Mouse (Mus musculus): ENCODE measurements around the gene Olfr93.
"Not testable (repeated sequence)": the region's sequence is repeated elsewhere in the genome, so short reads cannot be mapped to it uniquely, and the experiment has no call there.

Olfr93 gene

DNA sequence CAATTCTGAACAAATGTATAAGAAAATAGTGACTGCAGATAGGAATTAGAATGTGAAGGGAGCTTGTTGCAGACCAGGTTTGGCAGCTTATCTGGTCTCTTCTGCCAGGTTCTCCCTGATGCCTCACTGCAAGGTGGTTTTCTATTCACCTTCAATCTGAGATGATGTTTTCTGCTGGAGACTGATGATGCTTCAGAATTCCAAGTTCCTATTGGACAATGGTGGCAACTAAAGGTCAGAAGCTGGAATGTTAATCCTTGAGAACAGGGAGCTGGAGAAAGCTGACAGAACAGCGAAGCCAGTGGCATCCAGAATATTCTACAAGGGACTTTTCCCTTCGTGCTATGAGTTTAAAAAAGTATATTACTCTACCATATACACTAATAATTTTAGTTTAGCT lies 29.4 kb upstream of the Olfr93 start:
- Histone ChIP-seq H3K36me3 (ENCODE audit: insufficient read depth, low read length) (no peaks in the 10 kb centered on the region), H3K4me3 (replicated peaks; ENCODE audit: low read length) (no peak overlapping the region), H3K27me3 (ENCODE audit: insufficient read depth, low read length) (peaks cover 10% of the 10 kb centered on the region), H3K9me3 (ENCODE audit: low read length) (no peaks in the 10 kb centered on the region), H3K4me1 (replicated peaks; ENCODE audit: low read depth, low read length) (no peaks in the 10 kb centered on the region)
- TF ChIP-seq NANOG (IDR thresholded peaks at IDR 0.05; ENCODE audit: borderline replicate concordance, low read length) (no peak), CTCF (conservative IDR thresholded peaks at IDR 0.05; ENCODE audit: low read length) (no peak), POU5F1 (IDR thresholded peaks at IDR 0.05; ENCODE audit: borderline replicate concordance, low read length) (no peak)

DNA sequence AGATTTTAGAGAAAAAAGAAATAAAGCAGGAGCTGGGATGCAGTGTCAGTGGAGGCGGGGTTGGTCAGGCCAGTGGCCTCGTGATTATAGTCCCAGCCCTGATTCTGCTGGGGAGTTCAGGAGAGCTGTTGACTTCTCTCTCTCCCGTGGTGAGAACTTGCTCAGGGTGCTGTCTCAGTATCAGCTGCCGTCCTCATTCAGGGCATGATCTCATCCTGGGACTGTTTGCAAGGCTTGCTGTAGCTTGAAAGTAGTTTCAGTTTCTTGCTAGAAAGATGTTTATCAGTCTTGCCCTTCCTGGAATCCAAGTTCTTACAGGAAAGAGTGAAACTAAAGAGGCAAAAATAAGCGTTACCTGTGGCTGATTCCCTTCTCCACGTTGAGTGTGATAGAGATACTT lies 24.2 kb upstream of the Olfr93 start:
- Histone ChIP-seq H3K4me3 (replicated peaks; ENCODE audit: low read length) (no peak overlapping the region), H3K9me3 (ENCODE audit: low read length) (no peaks in the 10 kb centered on the region), H3K36me3 (ENCODE audit: insufficient read depth, low read length) (no peaks in the 10 kb centered on the region), H3K4me1 (replicated peaks; ENCODE audit: low read depth, low read length) (no peaks in the 10 kb centered on the region), H3K27me3 (ENCODE audit: insufficient read depth, low read length) (no peaks in the 10 kb centered on the region)
- no peak for TF ChIP-seq POU5F1 (IDR thresholded peaks at IDR 0.05; ENCODE audit: borderline replicate concordance, low read length)
- TF ChIP-seq CTCF (conservative IDR thresholded peaks at IDR 0.05; ENCODE audit: low read length) = no peak
- no peak for TF ChIP-seq NANOG (IDR thresholded peaks at IDR 0.05; ENCODE audit: borderline replicate concordance, low read length)

DNA sequence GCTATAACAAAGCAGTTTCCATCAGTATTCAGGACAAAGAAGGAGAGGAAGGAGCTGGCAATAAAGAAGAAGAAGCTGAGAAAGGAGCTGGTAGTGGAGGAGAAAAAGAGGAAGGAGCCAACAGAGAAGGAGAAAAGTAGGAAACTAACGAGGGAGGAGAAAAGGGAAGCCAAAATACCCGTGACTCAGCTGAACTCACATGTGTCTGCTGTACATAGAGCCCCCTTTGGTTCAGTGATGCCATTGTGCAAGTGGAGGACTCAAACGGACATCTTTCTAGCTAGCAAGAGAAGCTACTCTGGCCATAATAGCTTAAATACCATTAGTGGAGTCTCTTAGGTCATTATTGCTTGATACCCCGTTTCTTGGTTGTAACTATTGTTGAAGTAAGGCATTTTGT lies 29.9 kb downstream of the Olfr93 start:
- H3K9me3 ChIP-seq (ENCODE audit: low read length); H3K4me1 ChIP-seq (replicated peaks; ENCODE audit: low read depth, low read length); H3K4me3 ChIP-seq (replicated peaks; ENCODE audit: low read length); H3K36me3 ChIP-seq (ENCODE audit: insufficient read depth, low read length); H3K27me3 ChIP-seq (ENCODE audit: insufficient read depth, low read length): not testable (repeated sequence)

DNA sequence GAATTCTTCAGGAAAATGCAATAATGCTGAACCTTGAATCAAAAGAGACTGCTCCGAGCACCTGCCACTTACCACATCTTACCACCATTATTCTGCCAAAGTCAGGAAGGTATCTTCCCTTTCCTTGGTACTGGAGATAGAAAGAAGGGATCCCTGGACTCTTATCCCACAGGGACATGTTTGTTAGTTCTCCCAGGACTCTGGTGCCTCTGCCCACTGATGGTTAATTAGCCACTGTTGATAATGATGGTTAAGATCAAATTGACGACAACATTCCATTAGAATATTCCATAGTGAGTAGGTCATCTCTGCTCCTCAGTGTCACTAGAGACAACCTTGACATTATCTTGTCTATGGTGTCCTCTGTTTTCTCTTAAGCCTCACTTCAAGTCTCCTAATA lies 41.3 kb downstream of the Olfr93 start, which contains the start of gene Olfr92:
TSS of gene Olfr92 (minus strand) at position 101 of the 400 bp plus-strand sequence.
- no peak within 1 kb of the TSS for H3K4me3 ChIP-seq (replicated peaks; ENCODE audit: low read length)
- no peaks in the 10 kb centered on the region for H3K36me3 ChIP-seq (ENCODE audit: insufficient read depth, low read length)
- no peaks in the 10 kb centered on the region for H3K9me3 ChIP-seq (ENCODE audit: low read length)
- TF ChIP-seq POU5F1 (IDR thresholded peaks at IDR 0.05; ENCODE audit: borderline replicate concordance, low read length) (no peak), NANOG (IDR thresholded peaks at IDR 0.05; ENCODE audit: borderline replicate concordance, low read length) (no peak), CTCF (conservative IDR thresholded peaks at IDR 0.05; ENCODE audit: low read length) (no peak)
- no peaks in the 10 kb centered on the region for H3K4me1 ChIP-seq (replicated peaks; ENCODE audit: low read depth, low read length)
- no peaks in the 10 kb centered on the region for H3K27me3 ChIP-seq (ENCODE audit: insufficient read depth, low read length)

DNA sequence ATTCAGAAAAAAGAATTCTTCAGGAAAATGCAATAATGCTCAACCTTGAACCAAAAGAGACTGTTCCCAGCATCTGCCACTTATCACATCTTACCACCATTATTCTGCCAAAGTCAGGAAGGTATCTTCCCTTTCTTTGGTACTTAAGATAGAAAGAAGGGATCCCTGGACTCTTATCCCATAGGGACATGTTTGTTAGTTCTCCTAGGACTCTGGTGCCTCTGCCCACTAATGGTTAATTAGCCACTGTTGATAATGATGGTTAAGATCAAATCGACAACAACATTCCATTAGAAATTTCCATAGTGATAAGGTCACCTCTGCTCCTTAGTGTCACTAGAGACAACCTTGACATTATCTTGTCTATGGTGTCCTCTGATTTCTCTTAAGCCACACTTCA lies 63.1 kb downstream of the Olfr93 start, which contains the start of gene Olfr91:
TSS of gene Olfr91 (minus strand) at position 101 of the 400 bp plus-strand sequence.
- no peaks in the 10 kb centered on the region for H3K36me3 ChIP-seq (ENCODE audit: insufficient read depth, low read length)
- no peak within 1 kb of the TSS for H3K4me3 ChIP-seq (replicated peaks; ENCODE audit: low read length)
- H3K9me3 ChIP-seq (ENCODE audit: low read length) = no peaks in the 10 kb centered on the region
- TF ChIP-seq POU5F1 (IDR thresholded peaks at IDR 0.05; ENCODE audit: borderline replicate concordance, low read length) (no peak), NANOG (IDR thresholded peaks at IDR 0.05; ENCODE audit: borderline replicate concordance, low read length) (no peak), CTCF (conservative IDR thresholded peaks at IDR 0.05; ENCODE audit: low read length) (no peak)
- no peaks in the 10 kb centered on the region for H3K4me1 ChIP-seq (replicated peaks; ENCODE audit: low read depth, low read length)
- H3K27me3 ChIP-seq (ENCODE audit: insufficient read depth, low read length) = peaks cover 2% of the 10 kb centered on the region; the same call in 1 of the 2 replicates

DNA sequence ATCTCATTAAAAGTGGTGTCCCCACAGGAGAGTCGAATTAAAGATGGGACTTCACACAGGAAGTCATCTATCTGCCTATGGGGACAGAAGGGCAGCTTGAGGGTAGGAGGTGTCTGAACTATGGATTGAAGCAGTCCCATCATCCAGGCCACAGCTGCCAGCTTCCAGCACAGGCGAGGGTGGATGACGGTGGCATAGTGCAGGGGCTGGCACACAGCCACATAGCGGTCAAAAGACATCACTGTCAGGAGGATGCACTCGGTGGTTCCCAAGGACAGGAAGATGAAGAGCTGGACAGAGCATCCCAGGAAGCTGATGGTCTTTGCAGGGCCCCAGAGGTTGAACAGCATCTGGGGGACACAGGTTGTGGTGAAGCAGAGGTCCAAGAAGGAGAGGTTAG lies 68.0 kb downstream of the Olfr93 start:
- Histone ChIP-seq H3K4me3 (replicated peaks; ENCODE audit: low read length) (no peak overlapping the region), H3K4me1 (replicated peaks; ENCODE audit: low read depth, low read length) (no peaks in the 10 kb centered on the region), H3K9me3 (ENCODE audit: low read length) (no peaks in the 10 kb centered on the region), H3K27me3 (ENCODE audit: insufficient read depth, low read length) (peaks cover 6% of the 10 kb centered on the region; the same call in 1 of the 2 replicates), H3K36me3 (ENCODE audit: insufficient read depth, low read length) (no peaks in the 10 kb centered on the region)
- TF ChIP-seq CTCF (conservative IDR thresholded peaks at IDR 0.05; ENCODE audit: low read length) (no peak), POU5F1 (IDR thresholded peaks at IDR 0.05; ENCODE audit: borderline replicate concordance, low read length) (no peak), NANOG (IDR thresholded peaks at IDR 0.05; ENCODE audit: borderline replicate concordance, low read length) (no peak)

DNA sequence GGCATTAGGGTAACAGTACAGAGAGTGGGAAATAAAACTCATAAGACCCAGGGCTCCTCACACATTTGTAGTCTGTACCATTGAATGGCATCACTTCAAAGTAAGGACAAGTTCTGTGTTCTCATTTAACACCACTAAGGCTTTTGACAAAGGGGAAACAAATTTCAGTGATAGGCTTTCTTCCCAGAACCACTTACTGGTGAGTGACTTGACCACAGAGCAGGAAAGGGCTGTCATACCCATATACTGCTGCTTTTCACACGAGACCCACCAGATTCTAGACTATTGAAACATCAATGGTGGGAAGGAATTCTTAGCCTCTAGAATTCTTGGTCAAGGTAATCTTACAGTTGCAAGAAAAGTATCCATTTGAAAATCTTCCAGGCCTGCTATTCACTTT lies 69.1 kb downstream of the Olfr93 start:
- H3K27me3 ChIP-seq (ENCODE audit: insufficient read depth, low read length) = peaks cover 6% of the 10 kb centered on the region; the same call in 1 of the 2 replicates
- TF ChIP-seq NANOG (IDR thresholded peaks at IDR 0.05; ENCODE audit: borderline replicate concordance, low read length) = no peak
- no peak for TF ChIP-seq CTCF (conservative IDR thresholded peaks at IDR 0.05; ENCODE audit: low read length)
- no peak for TF ChIP-seq POU5F1 (IDR thresholded peaks at IDR 0.05; ENCODE audit: borderline replicate concordance, low read length)
- no peaks in the 10 kb centered on the region for H3K9me3 ChIP-seq (ENCODE audit: low read length)

More for the DNA sequence above, 69.1 kb downstream of the Olfr93 start:
- H3K4me1 ChIP-seq (replicated peaks; ENCODE audit: low read depth, low read length) = no peaks in the 10 kb centered on the region
- no peak overlapping the region for H3K4me3 ChIP-seq (replicated peaks; ENCODE audit: low read length)
- H3K36me3 ChIP-seq (ENCODE audit: insufficient read depth, low read length) = no peaks in the 10 kb centered on the region

All from E14TG2a.4 (cell line).